Mouse (Mus musculus): ENCODE results near the gene Sart3.

Sart3 gene

GRCm38 (mm10) chr5:113724446-113724845, 47.9 kb downstream of the Sart3 start, which contains the start of gene 1700069L16Rik:
Gene 1700069L16Rik, minus strand, starts transcription at chr5:113724772.
- DNase-seq (ENCODE audit: low spot score): peak; percentile 58

GRCm38 (mm10) chr5:113723567-113724237, 48.6 kb downstream of the Sart3 start:
- no peak for DNase-seq (ENCODE audit: low spot score)

- DNase-seq (ENCODE audit: low spot score): no peak
Observed at GRCm38 (mm10) chr5:113722224-113723013, 49.9 kb downstream of the Sart3 start.

- DNase-seq (ENCODE audit: low spot score): no peak
Observed at GRCm38 (mm10) chr5:113719221-113719661, 53.1 kb downstream of the Sart3 start.

GRCm38 (mm10) chr5:113716581-113717388, 55.5 kb downstream of the Sart3 start:
- peak; percentile 71 for DNase-seq (ENCODE audit: low spot score)

GRCm38 (mm10) chr5:113712861-113713260, 59.4 kb downstream of the Sart3 start:
- DNase-seq (ENCODE audit: low spot score): no peak

- DNase-seq (ENCODE audit: low spot score): no peak
Observed at GRCm38 (mm10) chr5:113703803-113704585, 68.3 kb downstream of the Sart3 start.

GRCm38 (mm10) chr5:113700388-113701023, 71.8 kb downstream of the Sart3 start:
- DNase-seq (ENCODE audit: low spot score): peak; percentile 77

GRCm38 (mm10) chr5:113694415-113694814, 77.9 kb downstream of the Sart3 start:
- no peak for DNase-seq (ENCODE audit: low spot score)

GRCm38 (mm10) chr5:113694000-113694399, 78.3 kb downstream of the Sart3 start:
- no peak for DNase-seq (ENCODE audit: low spot score)

- DNase-seq (ENCODE audit: low spot score): no peak
Observed at GRCm38 (mm10) chr5:113693196-113693755, 79.0 kb downstream of the Sart3 start.
